Mouse (Mus musculus): ENCODE measurements around the gene Taf5l. TPM values are rescaled to one million over a fixed set of nuclear protein-coding genes. Genes with fewer than 3 reads are reported as not detected.
"Not testable (repeated sequence)": the region's sequence is repeated elsewhere in the genome, so short reads cannot be mapped to it uniquely, and the experiment has no call there.

Gene Taf5l
- polyA plus RNA-seq, 1 experiment from 2014 or later = 45.9 TPM

DNA sequence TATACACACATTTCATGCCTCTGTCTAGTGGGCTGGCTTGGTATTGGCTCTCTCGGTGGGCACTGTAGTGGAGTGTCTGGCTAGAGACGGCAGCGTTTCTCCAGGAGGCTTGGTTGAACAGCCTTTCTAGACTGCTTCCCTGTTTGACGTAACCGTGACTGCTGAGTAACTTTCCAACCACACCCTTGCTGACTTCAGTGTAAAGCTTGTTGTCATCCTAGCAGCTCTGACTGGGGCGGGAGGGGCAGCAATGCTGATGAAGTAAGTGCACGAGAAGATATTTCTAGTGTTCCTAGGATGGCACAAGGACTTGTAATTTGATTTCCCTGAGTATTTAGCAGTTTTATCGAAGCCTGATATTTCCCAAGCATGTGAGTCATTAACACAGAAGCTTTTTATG, 24.7 kb upstream of the Taf5l start:
- 91% methylated on average over 8 of the region's 8 CpGs for WGBS
- Histone ChIP-seq H3K27ac (ENCODE audit: low read depth, low read length) (no peak overlapping the region), H3K4me1 (replicated peaks; ENCODE audit: control insufficient read depth, insufficient read depth, low read length) (no peaks in the 10 kb centered on the region), H3K9me3 (ENCODE audit: control insufficient read depth, low read length) (no peaks in the 10 kb centered on the region), H3K36me3 (ENCODE audit: control insufficient read depth, insufficient read depth, low read length) (no peaks in the 10 kb centered on the region; the same call in 1 of the 2 replicates), H3K9ac (ENCODE audit: low read length) (no peak overlapping the region), H3K4me3 (ENCODE audit: low read depth, low read length) (no peak overlapping the region), H3K4me2 (ENCODE audit: low read depth, low read length, severe bottlenecking) (no peak overlapping the region), H3K27me3 (ENCODE audit: control insufficient read depth, insufficient read depth, low read length) (no peaks in the 10 kb centered on the region)
- no peak for ATAC-seq (replicated peaks; ENCODE audit: low FRiP score)
- DNase-seq (ENCODE audit: low spot score) = no peak

GRCm38 (mm10) chr8:124044931-124045330, 23.7 kb upstream of the Taf5l start:
- Histone ChIP-seq H3K27ac (ENCODE audit: low read depth, low read length) (no peak overlapping the region), H3K9ac (ENCODE audit: low read length) (no peak overlapping the region), H3K9me3 (ENCODE audit: control insufficient read depth, low read length) (no peaks in the 10 kb centered on the region), H3K4me2 (ENCODE audit: low read depth, low read length, severe bottlenecking) (no peak overlapping the region), H3K4me1 (replicated peaks; ENCODE audit: control insufficient read depth, insufficient read depth, low read length) (no peaks in the 10 kb centered on the region), H3K27me3 (ENCODE audit: control insufficient read depth, insufficient read depth, low read length) (no peaks in the 10 kb centered on the region), H3K4me3 (ENCODE audit: low read depth, low read length) (no peak overlapping the region), H3K36me3 (ENCODE audit: control insufficient read depth, insufficient read depth, low read length) (no peaks in the 10 kb centered on the region; the same call in 1 of the 2 replicates)
- WGBS = 92% methylated on average over 12 of the region's 12 CpGs
- DNase-seq (ENCODE audit: low spot score) (no peak), ATAC-seq (replicated peaks; ENCODE audit: low FRiP score) (no peak)

DNA sequence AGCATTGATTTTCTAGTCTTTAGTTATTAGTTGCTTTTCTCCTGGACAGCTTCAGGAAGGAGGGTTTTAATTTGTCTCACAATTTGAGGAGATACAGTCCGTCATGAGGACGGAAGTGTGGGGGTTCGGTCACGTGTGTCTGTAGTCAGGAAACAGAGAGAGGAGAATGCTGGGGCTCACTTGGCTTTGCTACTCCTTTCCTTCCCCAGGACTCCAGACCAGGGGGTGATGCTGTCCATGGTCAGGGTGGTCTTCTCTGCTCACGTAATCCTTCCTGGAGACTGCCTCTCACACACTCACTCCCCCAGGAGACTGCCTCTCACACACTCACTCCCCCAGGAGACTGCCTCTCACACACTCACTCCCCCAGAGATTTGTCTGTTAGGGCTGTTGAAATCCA, 23.2 kb upstream of the Taf5l start:
- Histone ChIP-seq H3K9me3 (ENCODE audit: control insufficient read depth, low read length) (no peaks in the 10 kb centered on the region), H3K4me2 (ENCODE audit: low read depth, low read length, severe bottlenecking) (no peak overlapping the region), H3K27me3 (ENCODE audit: control insufficient read depth, insufficient read depth, low read length) (no peaks in the 10 kb centered on the region), H3K9ac (ENCODE audit: low read length) (no peak overlapping the region), H3K36me3 (ENCODE audit: control insufficient read depth, insufficient read depth, low read length) (no peaks in the 10 kb centered on the region; the same call in 1 of the 2 replicates), H3K27ac (ENCODE audit: low read depth, low read length) (no peak overlapping the region), H3K4me3 (ENCODE audit: low read depth, low read length) (no peak overlapping the region), H3K4me1 (replicated peaks; ENCODE audit: control insufficient read depth, insufficient read depth, low read length) (no peaks in the 10 kb centered on the region)
- WGBS = 95% methylated on average over 5 of the region's 5 CpGs
- ATAC-seq (replicated peaks; ENCODE audit: low FRiP score) (no peak), DNase-seq (ENCODE audit: low spot score) (no peak)

DNA sequence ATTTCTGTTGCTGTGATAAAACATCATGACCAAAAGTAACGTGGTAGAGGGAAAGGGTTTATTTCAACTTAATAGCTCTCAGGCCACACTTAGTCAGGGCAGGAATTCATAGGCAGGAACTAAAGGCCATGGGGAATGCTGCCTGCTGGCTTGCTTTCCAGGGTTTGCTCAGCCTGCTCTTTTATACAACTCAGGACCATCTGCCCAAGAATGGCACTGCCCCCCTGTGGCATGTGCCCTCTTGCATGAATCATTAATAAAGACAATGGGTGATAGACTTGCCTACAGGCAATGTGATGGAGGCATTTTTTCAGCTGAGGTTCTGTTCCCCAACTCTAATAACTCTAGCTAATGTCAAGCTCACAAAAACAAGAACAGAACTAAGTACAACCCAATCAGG, 21.0 kb upstream of the Taf5l start:
- H3K4me2 ChIP-seq (ENCODE audit: low read depth, low read length, severe bottlenecking) = no peak overlapping the region
- no peak overlapping the region for H3K27ac ChIP-seq (ENCODE audit: low read depth, low read length)
- no peaks in the 10 kb centered on the region for H3K27me3 ChIP-seq (ENCODE audit: control insufficient read depth, insufficient read depth, low read length)
- DNase-seq (ENCODE audit: low spot score) (no peak), ATAC-seq (replicated peaks; ENCODE audit: low FRiP score) (no peak)
- H3K9ac ChIP-seq (ENCODE audit: low read length) = no peak overlapping the region
- no peak overlapping the region for H3K4me3 ChIP-seq (ENCODE audit: low read depth, low read length)
- no peaks in the 10 kb centered on the region for H3K4me1 ChIP-seq (replicated peaks; ENCODE audit: control insufficient read depth, insufficient read depth, low read length)
- H3K36me3 ChIP-seq (ENCODE audit: control insufficient read depth, insufficient read depth, low read length) = no peaks in the 10 kb centered on the region; the same call in 1 of the 2 replicates
- no peaks in the 10 kb centered on the region for H3K9me3 ChIP-seq (ENCODE audit: control insufficient read depth, low read length)
- 87% methylated on average over 1 of the region's 1 CpGs for WGBS

- Histone ChIP-seq H3K4me2 (ENCODE audit: low read depth, low read length, severe bottlenecking) (no peak overlapping the region), H3K4me1 (replicated peaks; ENCODE audit: control insufficient read depth, insufficient read depth, low read length) (no peaks in the 10 kb centered on the region), H3K9ac (ENCODE audit: low read length) (no peak overlapping the region), H3K4me3 (ENCODE audit: low read depth, low read length) (no peak overlapping the region), H3K36me3 (ENCODE audit: control insufficient read depth, insufficient read depth, low read length) (no peaks in the 10 kb centered on the region; the same call in 1 of the 2 replicates), H3K9me3 (ENCODE audit: control insufficient read depth, low read length) (no peaks in the 10 kb centered on the region), H3K27ac (ENCODE audit: low read depth, low read length) (no peak overlapping the region), H3K27me3 (ENCODE audit: control insufficient read depth, insufficient read depth, low read length) (no peaks in the 10 kb centered on the region)
- ATAC-seq (replicated peaks; ENCODE audit: low FRiP score) (no peak), DNase-seq (ENCODE audit: low spot score) (no peak)
- 83% methylated on average over 4 of the region's 4 CpGs for WGBS
Measured at GRCm38 (mm10) chr8:124039351-124039750, 18.2 kb upstream of the Taf5l start.

- H3K9ac ChIP-seq (ENCODE audit: low read length) = no peak overlapping the region
- H3K27ac ChIP-seq (ENCODE audit: low read depth, low read length) = no peak overlapping the region
- H3K4me2 ChIP-seq (ENCODE audit: low read depth, low read length, severe bottlenecking) = no peak overlapping the region
- H3K4me3 ChIP-seq (ENCODE audit: low read depth, low read length) = no peak overlapping the region
- H3K36me3 ChIP-seq (ENCODE audit: control insufficient read depth, insufficient read depth, low read length) = no peaks in the 10 kb centered on the region; the same call in 1 of the 2 replicates
- WGBS = 91% methylated on average over 7 of the region's 7 CpGs
- H3K9me3 ChIP-seq (ENCODE audit: control insufficient read depth, low read length) = no peaks in the 10 kb centered on the region
- H3K27me3 ChIP-seq (ENCODE audit: control insufficient read depth, insufficient read depth, low read length) = no peaks in the 10 kb centered on the region
- ATAC-seq (replicated peaks; ENCODE audit: low FRiP score) (no peak), DNase-seq (ENCODE audit: low spot score) (no peak)
- H3K4me1 ChIP-seq (replicated peaks; ENCODE audit: control insufficient read depth, insufficient read depth, low read length) = no peaks in the 10 kb centered on the region
Measured at GRCm38 (mm10) chr8:124038121-124038520, 16.9 kb upstream of the Taf5l start.

DNA sequence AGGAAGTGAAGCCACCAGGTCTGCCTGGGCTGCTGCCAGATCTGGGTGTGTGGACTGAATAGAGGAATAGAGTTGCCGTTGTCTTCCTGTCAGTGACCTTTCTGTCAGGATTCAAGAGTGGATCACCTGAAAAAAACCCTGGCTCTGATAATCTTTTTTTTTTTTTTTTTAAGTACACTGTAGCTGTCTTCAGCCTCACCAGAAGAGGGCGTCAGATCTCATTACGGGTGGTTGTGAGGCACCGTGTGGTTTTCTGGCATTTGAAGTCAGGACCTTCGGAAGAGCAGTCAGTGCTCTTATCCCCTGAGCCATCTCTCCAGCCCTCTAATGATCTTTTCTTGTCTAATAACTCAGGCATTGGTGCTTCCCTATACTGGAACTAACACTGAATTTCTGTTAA, 12.2 kb upstream of the Taf5l start:
- Histone ChIP-seq H3K4me2 (ENCODE audit: low read depth, low read length, severe bottlenecking) (no peak overlapping the region), H3K27ac (ENCODE audit: low read depth, low read length) (no peak overlapping the region), H3K9me3 (ENCODE audit: control insufficient read depth, low read length) (no peaks in the 10 kb centered on the region), H3K9ac (ENCODE audit: low read length) (no peak overlapping the region), H3K4me3 (ENCODE audit: low read depth, low read length) (no peak overlapping the region), H3K4me1 (replicated peaks; ENCODE audit: control insufficient read depth, insufficient read depth, low read length) (no peaks in the 10 kb centered on the region), H3K36me3 (ENCODE audit: control insufficient read depth, insufficient read depth, low read length) (peaks cover 9% of the 10 kb centered on the region), H3K27me3 (ENCODE audit: control insufficient read depth, insufficient read depth, low read length) (no peaks in the 10 kb centered on the region)
- 73% methylated on average over 5 of the region's 5 CpGs for WGBS
- DNase-seq (ENCODE audit: low spot score) = no peak
- ATAC-seq (replicated peaks; ENCODE audit: low FRiP score) = no peak

DNA sequence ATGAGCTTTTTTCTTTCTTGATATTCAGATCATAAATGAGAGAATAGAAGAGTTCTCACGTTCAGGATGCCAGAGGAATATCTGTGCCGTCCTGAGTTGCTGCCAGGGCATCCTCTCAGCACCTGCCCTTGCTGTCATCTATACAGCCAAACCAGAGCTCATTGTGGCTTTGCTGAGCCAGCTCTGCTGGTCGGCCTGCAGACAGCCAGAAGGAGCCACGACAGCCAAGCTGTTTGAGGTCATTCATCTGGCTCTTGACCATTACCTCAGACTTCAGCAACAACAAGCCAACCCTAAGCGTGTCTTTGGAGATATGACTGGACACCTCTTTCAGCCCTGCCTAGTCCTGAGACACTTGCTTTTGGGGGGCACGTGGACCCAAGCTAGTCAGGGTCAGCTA, 6.6 kb upstream of the Taf5l start:
- H3K4me3 ChIP-seq (ENCODE audit: low read depth, low read length) = no peak overlapping the region
- WGBS = 90% methylated on average over 6 of the region's 6 CpGs
- no peaks in the 10 kb centered on the region for H3K4me1 ChIP-seq (replicated peaks; ENCODE audit: control insufficient read depth, insufficient read depth, low read length)
- H3K27ac ChIP-seq (ENCODE audit: low read depth, low read length) = no peak overlapping the region
- no peak overlapping the region for H3K4me2 ChIP-seq (ENCODE audit: low read depth, low read length, severe bottlenecking)
- ATAC-seq (replicated peaks; ENCODE audit: low FRiP score) (no peak), DNase-seq (ENCODE audit: low spot score) (no peak)
- H3K27me3 ChIP-seq (ENCODE audit: control insufficient read depth, insufficient read depth, low read length) = no peaks in the 10 kb centered on the region
- no peaks in the 10 kb centered on the region for H3K9me3 ChIP-seq (ENCODE audit: control insufficient read depth, low read length)
- no peak overlapping the region for H3K9ac ChIP-seq (ENCODE audit: low read length)
- H3K36me3 ChIP-seq (ENCODE audit: control insufficient read depth, insufficient read depth, low read length) = peaks cover 9% of the 10 kb centered on the region

DNA sequence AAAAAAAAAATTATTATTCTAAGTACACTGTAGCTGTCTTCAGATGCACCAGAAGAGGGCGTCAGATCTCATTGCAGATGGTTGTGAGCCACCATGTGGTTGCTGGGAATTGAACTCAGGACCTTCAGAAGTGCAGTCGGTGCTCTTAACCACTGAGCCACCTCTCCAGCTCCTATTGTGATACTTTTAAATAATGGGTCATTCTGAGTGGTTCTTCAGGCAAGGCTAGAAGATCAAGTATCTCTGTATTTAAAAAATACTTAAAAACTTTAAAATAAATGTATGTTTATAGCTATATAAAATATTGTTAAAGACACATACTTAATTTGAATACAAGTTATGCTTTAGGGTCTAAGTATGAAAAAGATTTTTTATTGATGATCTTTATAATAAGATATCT, 5.1 kb upstream of the Taf5l start:
- H3K27ac ChIP-seq (ENCODE audit: low read depth, low read length); ATAC-seq (replicated peaks; ENCODE audit: low FRiP score); H3K4me2 ChIP-seq (ENCODE audit: low read depth, low read length, severe bottlenecking); H3K4me1 ChIP-seq (replicated peaks; ENCODE audit: control insufficient read depth, insufficient read depth, low read length); H3K9ac ChIP-seq (ENCODE audit: low read length); H3K27me3 ChIP-seq (ENCODE audit: control insufficient read depth, insufficient read depth, low read length); DNase-seq (ENCODE audit: low spot score); H3K9me3 ChIP-seq (ENCODE audit: control insufficient read depth, low read length); H3K36me3 ChIP-seq (ENCODE audit: control insufficient read depth, insufficient read depth, low read length); H3K4me3 ChIP-seq (ENCODE audit: low read depth, low read length): not testable (repeated sequence)
- 80% methylated on average over 2 of the region's 2 CpGs for WGBS
